Mouse (Mus musculus) liver (tissue): Measurements from ENCODE around the gene Dennd2a.
"Not testable (repeated sequence)": the region's sequence is repeated elsewhere in the genome, so short reads cannot be mapped to it uniquely, and the experiment has no call there.

Source experiments
- DNase-seq: peaks from one replicate; pipeline ENCODE4 v3.0.0-alpha.2; 2020; ENCODE audit warnings: mixed read lengths

Dennd2a gene

GRCm38 (mm10) chr6:39445801-39446572 lies 111.7 kb downstream of the Dennd2a start:
- DNase-seq = no peak

- no peak for DNase-seq
Observed at GRCm38 (mm10) chr6:39442786-39443287, 114.8 kb downstream of the Dennd2a start.

- DNase-seq = no peak
Observed at GRCm38 (mm10) chr6:39440207-39440606, 117.5 kb downstream of the Dennd2a start.

DNA sequence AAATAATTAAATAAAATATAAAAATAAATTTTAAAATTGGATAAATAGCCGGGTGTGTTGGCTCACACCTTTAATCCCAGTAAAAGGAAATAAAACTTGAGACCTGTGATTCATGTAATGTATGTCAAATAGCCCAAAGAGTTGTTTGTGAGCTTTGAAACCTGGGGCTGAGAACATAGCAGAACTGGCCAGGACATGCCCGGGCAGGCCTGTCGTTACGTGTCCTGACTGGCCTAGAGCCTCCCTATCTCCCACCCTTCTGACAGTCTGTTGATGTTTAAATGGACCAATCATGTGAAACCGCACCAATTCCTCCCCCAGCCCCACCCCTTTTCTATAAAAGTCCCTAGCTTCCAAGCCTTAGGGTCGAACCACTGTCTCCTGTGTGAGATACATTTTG lies 120.1 kb downstream of the Dennd2a start:
- DNase-seq = not testable (repeated sequence)

GRCm38 (mm10) chr6:39435875-39436274 lies 121.8 kb downstream of the Dennd2a start:
- peak; percentile 53 for DNase-seq

GRCm38 (mm10) chr6:39434886-39435492 lies 122.7 kb downstream of the Dennd2a start:
- DNase-seq = no peak

- no peak for DNase-seq
Observed at GRCm38 (mm10) chr6:39434111-39434885, 123.4 kb downstream of the Dennd2a start.

DNA sequence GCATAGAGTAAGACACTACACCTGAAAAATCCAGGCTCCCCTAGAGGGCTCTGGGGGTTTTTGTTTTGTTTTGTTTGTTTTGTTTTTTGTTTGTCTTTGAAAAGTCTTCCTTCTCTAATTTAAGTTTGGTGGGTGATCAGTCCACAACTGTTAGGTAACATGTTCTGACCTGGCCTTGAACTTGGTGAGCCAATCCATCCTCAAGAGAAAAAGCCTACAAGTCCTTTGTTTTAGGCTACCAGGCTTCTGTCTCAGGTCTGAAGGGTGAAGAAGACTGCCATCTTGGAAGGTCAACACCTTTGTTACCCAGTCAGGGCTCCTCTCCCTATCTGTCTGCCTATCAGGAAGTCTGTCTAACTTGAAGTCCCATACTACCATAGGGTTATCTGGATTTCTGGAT lies 124.0 kb downstream of the Dennd2a start:
- no peak for DNase-seq

DNA sequence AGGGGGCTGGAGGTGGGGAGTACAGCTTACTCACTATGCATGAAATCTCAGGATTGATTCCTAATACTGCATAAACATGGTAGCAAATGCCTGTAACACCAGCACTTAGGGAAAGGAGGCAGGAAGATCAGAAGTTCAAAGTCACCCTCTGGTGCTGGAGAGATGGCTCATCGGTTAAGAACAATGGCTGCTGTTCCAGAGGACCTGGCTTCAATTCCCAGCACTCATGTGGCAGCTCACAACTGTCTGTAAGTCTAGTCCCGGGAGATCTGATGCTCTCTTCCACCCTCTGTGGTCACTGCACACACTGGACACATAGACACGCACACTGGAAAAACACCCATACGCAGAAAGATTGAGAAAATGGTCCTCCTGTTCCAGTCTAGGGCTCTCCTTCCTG lies 124.5 kb downstream of the Dennd2a start:
- no peak for DNase-seq

DNA sequence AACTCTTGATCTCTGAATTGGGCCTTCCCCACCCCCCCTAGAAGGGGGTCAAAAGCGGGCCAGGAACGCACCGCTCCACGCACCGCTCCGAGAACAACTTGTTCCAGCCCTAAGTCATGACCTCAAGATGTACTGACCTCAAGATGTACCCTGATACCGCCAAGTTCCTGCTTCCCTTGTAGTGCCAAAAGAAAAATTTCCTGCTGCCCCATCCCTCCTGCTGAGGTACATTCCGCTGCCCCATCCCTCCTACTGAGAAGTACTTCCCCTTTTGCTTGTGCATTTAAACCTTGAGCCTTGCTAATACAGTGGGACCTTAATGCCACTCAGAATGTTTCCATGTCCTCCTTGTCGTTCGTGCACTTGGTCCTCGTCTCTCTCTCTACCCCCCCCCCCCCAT lies 126.9 kb downstream of the Dennd2a start:
- DNase-seq = no peak

DNA sequence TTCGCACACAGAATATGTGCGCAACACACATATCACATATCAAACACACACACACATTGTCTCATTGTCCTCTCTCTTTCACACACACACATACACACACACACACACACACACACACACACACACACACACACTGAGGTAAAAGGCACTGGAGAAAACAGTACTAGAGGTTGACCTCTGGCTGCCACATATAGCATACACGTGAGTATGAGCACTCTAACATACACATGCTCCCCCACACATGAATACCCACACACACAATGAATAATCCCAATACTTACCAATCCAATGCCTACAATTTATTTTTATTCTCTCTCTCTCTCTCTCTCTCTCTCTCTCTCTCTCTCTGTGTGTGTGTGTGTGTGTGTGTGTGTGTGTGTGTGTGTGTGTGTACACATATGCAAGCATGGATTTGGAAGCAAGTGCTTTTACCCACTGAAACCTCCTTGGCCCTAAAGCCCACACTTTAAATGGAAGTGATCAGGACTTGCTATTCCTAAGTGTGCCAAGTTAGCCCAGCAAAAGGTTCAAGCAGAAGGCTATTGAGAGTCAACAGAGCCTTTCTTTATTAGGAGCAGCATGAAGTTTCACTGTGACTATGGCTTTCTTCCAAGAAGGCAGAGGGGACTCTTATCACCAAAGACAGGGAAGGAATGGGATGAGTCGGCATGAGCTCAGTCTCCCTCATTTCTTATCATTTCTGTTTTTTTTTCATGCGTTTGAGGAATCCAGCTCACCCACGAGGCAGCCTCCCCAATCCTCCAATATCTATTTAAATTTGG lies 128.5 kb downstream of the Dennd2a start:
- peak; percentile 71 for DNase-seq

- DNase-seq = no peak
Observed at GRCm38 (mm10) chr6:39427276-39428003, 130.2 kb downstream of the Dennd2a start.

DNA sequence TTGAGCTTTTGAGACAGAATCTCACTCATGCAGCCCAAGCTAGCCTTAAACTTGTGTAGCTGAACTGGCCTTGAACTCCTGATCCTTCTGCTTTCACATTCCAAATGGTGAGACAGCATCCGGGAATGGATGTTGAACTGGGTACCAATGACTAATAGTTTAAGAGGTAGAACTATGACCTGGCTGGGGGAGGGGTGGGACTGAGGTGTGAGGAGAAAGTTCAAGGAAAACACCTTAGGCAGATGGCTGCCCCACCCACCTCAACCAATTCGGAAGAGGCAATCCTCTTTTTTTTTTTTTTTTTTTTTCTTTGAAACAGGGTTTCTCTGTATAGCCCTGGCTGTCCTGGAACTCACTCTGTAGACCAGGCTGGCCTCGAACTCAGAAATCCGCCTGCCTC lies 130.9 kb downstream of the Dennd2a start:
- DNase-seq = peak; percentile 74

DNA sequence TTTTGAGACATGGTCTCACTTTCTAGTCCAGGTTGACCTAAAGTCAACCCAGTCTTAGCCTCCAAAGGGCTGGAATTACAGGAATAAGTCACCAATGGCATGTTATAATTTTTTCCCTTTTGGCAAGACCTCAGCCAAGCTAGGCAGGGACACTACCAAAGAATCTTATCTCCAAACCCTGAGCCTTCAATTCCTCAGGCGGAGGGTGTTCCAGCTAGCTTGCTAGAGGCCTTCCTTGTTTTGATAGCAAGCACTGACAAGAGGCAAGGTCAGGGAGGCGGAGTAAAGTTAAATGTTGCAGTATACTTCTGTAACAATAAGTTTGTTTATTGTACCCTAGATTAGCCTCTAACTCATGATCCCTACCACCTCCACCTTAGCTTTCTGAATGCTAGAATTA lies 132.5 kb downstream of the Dennd2a start:
- DNase-seq = peak; percentile 76

DNA sequence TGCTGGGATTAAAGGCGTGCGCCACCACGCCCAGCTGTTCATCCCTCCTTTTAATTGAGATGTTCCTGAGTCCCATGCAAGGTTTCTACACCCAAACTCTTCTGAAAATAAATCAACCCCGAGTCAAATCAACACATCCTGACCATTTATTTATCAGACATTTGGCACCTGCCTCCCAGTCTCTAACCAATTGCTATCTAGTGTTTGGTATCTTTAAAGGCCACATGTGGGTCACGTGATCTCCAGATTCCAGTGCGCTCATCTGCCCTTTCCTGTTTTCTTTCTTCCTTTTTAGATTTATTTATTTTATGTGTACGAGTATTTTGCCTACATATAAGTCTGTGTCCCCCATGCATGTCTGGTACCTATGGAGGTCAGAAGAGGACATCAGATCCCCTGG lies 134.0 kb downstream of the Dennd2a start:
- DNase-seq = peak; percentile 59

DNA sequence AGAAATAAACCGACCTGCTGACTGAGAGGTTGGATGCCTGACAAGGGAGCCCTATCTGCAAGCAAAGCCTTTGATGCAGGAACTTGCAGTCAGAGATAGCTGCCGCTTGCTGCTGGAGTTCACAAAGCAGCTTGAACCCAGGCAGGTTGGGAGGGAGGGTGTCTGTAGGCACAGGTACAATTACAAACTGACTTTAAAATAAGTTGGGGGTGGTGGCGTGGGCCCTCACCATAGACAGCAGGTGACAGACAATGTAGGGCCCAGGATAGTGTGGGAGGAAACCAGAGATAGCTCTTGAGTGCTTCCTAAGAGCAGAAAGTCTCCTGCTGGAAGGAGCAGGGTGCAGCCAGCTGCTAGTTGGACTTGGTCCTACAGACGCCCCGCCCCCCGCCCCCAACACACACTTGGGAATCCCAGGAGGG lies 134.5 kb downstream of the Dennd2a start:
- DNase-seq = peak; percentile 61

DNA sequence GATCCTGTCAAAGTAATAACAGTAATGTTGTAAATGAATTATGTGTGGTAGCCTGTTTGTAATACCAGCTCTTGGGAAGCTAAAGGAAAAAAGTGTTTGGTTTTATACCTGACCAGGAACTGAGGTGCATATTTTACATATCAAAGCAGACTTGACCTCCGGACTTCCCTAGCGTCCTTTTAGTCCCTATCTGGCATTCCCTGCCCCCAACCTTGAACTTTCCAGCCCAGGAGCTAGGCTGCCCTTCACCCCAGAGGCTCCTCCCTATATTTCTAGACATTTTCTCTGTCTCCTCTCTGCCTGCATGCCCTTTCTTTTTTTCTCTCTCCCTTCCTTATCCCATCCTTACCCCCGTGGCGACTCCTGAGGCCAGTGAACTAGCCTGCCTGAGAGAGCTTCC lies 136.8 kb downstream of the Dennd2a start:
- no peak for DNase-seq

GRCm38 (mm10) chr6:39419851-39420721 lies 137.6 kb downstream of the Dennd2a start, which contains the start of gene Mkrn1:
Gene Mkrn1 (minus strand): TSS chr6:39420462.
- DNase-seq = peak; percentile 95

- no peak for DNase-seq
Observed at GRCm38 (mm10) chr6:39419386-39419850, 138.2 kb downstream of the Dennd2a start.

DNA sequence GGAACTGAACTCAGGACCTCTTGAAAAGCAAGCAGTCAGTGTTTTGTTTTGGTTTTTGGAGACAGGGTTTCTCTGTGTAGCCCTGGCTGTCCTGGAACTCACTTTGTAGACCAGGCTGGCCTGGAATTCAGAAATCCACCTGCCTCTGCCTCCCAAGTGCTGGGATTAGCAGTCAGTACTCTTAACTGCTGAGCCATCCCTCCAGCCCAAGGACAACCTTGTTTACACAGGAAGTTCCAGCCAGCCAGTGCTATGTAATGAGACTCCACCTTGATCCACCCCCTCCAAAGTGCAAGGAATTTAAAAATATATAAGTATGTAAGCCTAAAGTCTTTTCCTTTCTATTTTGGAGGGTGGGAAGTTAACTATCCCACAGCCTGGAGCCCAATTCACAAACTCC lies 141.0 kb downstream of the Dennd2a start:
- not testable (repeated sequence) for DNase-seq

DNA sequence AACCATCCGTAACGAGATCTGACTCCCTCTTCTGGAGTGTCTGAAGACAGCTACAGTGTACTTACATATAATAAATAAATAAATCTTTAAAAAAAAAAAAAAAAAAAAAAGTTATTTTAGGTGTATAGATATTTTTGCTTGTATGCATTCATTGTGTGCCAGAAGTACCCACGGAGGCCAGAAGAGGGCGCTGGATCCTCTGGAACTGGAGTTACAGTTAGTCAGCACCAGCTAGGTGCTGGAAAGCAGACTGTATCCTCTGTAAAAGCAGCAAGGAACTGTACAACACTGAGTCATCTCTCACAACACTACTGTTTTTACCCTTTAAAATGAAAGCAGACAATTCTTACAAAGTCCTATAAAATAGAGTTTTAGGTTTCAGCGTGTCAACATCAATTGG lies 141.9 kb downstream of the Dennd2a start:
- DNase-seq = peak; percentile 87
